Mouse (Mus musculus) left cerebral cortex, adult 2 months (tissue): ENCODE data around the gene Cavin2. TPM values are rescaled to one million over a fixed set of nuclear protein-coding genes. Genes with fewer than 3 reads are reported as not detected.
A peak's percentile ranks its signal among the peaks of the same experiment; 100 is the strongest.

Source experiments
- DNase-seq, 2 experiments: peaks; one replicate each; pipeline ENCODE4 v3.0.0; 2021 to 2022; ENCODE audit warnings: low spot score in 2 of 2, mixed read lengths in 1 of 2; ENCODE audit errors: extremely low spot score in 1 of 2
- H3K27ac ChIP-seq: fragments of 200-600 bp; 2 replicates; pipeline ENCODE4 v1.8.1; 2022
- H3K4me3 ChIP-seq: fragments of 200-600 bp; 2 replicates; pipeline ENCODE4 v1.8.1; 2022
- CTCF ChIP-seq: fragments of 200-600 bp; IDR thresholded peaks from 2 replicates; pipeline ENCODE4 v1.8.1; 2022; ENCODE audit warnings: antibody characterized with exemption, mild to moderate bottlenecking, moderate library complexity
- intact Hi-C: fragments of 180-260 bp; cut with DNase I; formaldehyde crosslinking; loops from one replicate; pipeline ENCODE4 v1.15.1; 2025
- long read RNA-seq, 2 experiments: library from polyadenylated mRNA; stranded (forward); transcript quantifications; one replicate each; pipeline ENCODE4 v2.0.0; 2021; ENCODE audit warnings: borderline mapping rate in 2 of 2
- total RNA-seq, 2 experiments: library from RNA; stranded (reverse); gene quantifications; 2 replicates each; pipeline ENCODE4 v1.2.3; 2021

Cavin2 gene
- 10 to 100 TPM in 1 of 2 experiments, 1 to 10 TPM in 1; 8.7 to 10.7 TPM for total RNA-seq
- long read RNA-seq, experiment 1, transcript Cavin2-201 (2 exons, 3,055 nt), result major isoform, 16 of 21 reads
- long read RNA-seq, experiment 1, partial matches to known transcripts, result 0 of 21 reads
- long read RNA-seq, experiment 1, other reads (novel, unspliced or antisense), result 5 of 21 reads
- long read RNA-seq, experiment 2, transcript Cavin2-201 (2 exons, 3,055 nt), result major isoform, 30 of 34 reads
- long read RNA-seq, experiment 2, partial matches to known transcripts, result 0 of 34 reads
- long read RNA-seq, experiment 2, other reads (novel, unspliced or antisense), result 4 of 34 reads

DNA sequence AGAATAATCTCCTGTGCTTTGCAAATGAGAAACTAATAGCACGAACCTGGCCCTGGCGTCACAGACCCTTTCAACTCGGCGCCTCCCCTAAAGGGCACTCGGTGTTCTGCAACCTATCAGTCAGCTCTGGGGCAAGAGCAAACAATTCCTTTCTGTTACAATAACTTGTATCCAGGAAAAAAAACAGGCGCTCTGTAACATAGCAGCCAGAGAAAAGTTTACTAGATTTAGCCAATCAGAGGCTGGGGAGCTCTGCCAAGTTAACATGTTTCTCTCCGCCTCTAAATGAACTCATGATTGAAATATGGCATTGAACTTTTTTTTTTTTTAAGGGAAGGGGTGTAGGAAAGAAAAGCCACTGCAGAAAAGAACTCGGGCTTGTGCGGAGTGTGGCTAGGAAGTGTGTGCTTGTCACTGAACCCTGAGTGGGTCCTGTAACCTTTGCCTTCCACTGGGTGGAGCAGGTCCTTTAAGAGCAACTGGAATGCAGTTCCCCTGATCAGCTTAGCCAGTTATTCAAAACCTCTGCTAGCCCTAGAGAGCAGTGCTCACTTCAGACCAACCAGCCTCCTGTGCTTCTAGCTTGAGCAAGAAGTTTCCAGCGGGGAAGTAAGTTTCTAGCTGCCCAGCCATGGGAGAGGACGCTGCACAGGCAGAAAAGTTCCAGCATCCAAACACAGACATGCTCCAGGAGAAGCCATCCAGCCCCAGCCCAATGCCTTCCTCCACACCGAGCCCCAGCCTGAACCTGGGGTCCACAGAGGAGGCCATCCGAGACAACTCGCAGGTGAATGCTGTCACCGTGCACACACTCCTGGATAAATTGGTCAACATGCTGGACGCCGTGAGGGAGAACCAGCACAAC, at the start of gene Cavin2:
Gene Cavin2, plus strand, starts transcription at position 372 of the 865 bp plus-strand sequence.
- peak within 1 kb of the TSS; percentile 27 for H3K4me3 ChIP-seq
- TF ChIP-seq CTCF, result no peak; the same call in none of the 2 replicates
- intact Hi-C loops, result no loop called here
- DNase-seq, result no peak
- peak within 1 kb of the TSS; percentile 56 for H3K27ac ChIP-seq

DNA sequence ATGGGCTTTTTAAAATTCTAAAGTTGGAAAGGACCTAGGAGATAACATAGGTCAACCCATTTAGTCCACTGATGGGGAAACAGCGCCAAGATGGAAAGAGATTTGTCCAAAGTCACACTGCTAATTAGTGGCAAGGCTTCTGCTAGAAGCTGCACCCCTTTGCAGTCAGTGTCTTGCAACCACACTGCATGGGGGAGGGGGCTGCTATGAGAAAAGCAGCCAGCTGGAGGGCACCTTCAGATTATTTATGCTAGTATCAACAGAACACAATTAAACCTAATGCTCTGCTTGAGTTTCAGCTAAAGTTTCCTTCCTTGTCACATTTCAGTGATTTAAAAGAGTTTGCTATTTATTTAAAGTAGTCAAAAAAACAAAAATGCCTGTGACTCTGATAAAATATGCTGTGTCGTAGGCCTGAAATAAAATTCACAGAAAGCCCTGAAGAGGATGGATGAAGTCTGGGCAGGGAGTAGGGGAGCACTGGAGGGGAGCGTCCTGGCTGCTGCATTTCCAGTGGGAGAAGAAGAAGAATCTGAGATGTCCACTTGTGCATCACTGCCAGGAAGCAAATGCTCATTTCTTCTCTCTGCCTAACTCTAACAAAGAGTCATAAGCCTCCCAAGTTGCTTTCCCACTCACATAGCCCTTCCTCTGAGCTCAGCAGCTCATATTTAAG, 47.5 kb upstream of the Cavin2 start:
- Histone ChIP-seq H3K27ac (no peak overlapping the region), H3K4me3 (no peak overlapping the region)
- DNase-seq, result no peak
- intact Hi-C loops, result loop anchor here (5.0 kb wide), 1 partner anchor 259 kb away; no protein-coding TSS in a partner anchor
- no peak for TF ChIP-seq CTCF

DNA sequence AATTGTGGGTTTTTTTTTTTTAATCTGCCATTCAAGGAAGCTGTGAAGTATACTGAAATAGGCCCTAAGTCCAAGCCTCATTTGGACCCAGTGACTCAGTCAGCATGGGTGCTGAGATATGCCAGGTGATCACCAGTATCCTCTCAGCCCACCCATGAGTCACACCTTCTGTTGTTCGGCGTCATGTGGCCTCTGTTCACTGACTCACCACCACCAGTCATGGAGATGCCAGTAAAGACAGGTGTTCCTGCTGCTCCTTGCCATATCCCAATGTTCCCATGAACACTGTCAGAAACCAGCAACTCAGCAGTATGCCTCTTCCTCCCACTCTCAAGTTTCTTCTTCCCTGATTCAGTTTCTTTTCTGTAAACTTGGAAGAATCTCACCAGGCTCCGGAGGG, 45.6 kb upstream of the Cavin2 start:
- no peak for TF ChIP-seq CTCF

DNA sequence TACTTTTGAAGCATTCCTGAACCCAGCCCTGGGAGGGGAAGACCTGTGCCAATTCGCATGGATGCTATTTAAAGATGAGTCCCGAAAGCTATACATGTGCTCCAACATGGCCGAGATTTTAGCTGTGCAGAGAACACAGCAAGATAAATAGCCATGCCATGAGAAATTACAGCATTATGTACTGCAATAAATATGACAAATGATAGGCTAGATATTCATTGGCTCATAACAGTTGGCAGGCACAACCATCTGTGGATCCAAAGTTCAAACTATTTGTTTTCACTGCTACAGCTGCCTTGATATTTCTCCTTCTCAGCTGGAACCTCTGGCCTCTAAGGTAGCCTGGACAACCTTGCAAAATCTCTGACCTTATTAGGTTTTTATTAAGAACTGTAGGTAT, 45.1 kb upstream of the Cavin2 start:
- H3K4me3 ChIP-seq, result no peak overlapping the region
- TF ChIP-seq CTCF, result no peak

More for the DNA sequence above, 45.6 kb upstream of the Cavin2 start:
- H3K4me3 ChIP-seq, result no peak overlapping the region
- intact Hi-C loops, result loop anchor here (1.0 to 5.0 kb wide), 3 partner anchors 24 to 261 kb away; no protein-coding TSS in a partner anchor
- DNase-seq, result peak; percentile 42 to 81
- H3K27ac ChIP-seq, result no peak overlapping the region

DNA sequence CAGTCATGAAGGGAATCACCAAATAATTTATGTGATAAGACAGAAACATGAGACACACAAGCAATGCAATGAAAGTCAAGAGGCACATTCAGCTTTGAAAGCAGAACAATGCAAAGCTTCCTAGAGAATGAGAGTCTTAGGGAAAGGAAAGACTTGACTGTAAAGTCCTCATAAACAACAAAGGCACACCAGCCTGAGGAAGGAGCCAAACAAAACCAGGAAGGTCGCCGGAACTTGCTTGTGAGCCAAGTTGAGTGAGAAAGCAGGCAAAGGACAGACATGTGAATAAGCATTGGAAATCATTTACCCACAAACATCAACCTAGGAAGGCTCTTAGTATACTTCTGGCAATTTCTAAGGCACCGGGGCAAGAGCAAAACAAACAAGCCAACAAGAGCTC, 43.5 kb upstream of the Cavin2 start:
- Histone ChIP-seq H3K4me3 (no peak overlapping the region), H3K27ac (no peak overlapping the region)
- intact Hi-C loops, result loop anchor here (5.0 kb wide), 1 partner anchor 82 kb away; no protein-coding TSS in a partner anchor
- no peak for TF ChIP-seq CTCF
- no peak for DNase-seq

More for the DNA sequence above, 45.1 kb upstream of the Cavin2 start:
- no peak overlapping the region for H3K27ac ChIP-seq
- no peak for DNase-seq
- intact Hi-C loops, result loop anchor here (1.0 to 5.0 kb wide), 3 partner anchors 23 to 262 kb away; no protein-coding TSS in a partner anchor

DNA sequence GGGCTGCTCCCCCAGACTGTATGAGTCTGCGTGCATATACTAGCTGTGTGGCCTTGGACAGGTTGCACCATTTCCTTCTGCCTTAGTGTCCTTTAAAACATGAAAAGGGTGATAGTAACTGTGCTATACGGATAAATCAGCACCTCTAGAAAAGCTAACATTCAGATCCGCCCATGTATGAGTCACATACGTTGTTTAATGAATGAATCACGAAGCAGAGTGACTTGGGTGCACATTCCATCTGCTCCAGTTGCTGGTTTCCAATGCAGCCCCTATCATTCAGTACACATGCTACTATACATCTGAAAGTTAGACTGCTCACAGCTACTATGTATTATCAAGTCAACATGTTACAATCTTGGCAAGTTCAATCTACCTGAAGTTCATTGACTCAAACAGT, 38.6 kb upstream of the Cavin2 start:
- intact Hi-C loops, result no loop called here
- no peak for DNase-seq
- Histone ChIP-seq H3K4me3 (no peak overlapping the region), H3K27ac (no peak overlapping the region)
- no peak for TF ChIP-seq CTCF

DNA sequence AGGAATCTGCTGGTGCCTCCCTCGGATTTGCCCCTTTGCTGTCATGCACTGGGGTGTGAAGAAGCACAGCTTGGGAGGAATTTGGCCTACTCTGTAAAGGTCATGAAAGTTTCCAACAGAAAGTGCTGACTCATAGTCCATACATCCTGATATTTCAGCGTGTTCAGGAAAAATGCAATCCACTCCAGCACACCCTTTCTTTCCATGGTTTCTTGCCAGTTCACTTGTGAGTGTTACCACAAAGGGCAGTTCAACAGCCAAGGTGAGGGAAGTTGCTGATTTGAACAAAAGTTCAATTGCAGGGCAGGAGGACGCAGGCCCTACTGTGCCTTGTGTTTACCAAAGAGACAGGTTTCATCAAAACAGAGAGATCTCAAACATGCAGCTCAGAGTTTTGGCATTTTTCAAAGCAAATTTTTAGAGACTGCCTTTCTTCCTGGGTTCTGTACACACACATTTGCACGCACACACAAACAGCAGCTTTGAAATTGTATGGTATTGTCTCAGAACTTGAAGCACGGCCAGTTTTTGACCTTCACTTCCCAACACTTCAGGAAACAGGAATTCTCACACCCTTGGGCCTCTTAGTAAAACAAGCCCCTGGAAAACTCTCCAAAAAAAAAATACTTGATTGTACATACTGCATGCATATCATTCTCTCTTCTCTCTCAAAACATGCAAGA, 23.7 kb upstream of the Cavin2 start:
- H3K4me3 ChIP-seq, result no peak overlapping the region
- intact Hi-C loops, result loop anchor here (5.0 kb wide), 3 partner anchors 283 to 338 kb away; no protein-coding TSS in a partner anchor
- H3K27ac ChIP-seq, result peak overlapping the region; percentile 42; the same call in 1 of the 2 replicates
- TF ChIP-seq CTCF, result no peak
- no peak for DNase-seq

DNA sequence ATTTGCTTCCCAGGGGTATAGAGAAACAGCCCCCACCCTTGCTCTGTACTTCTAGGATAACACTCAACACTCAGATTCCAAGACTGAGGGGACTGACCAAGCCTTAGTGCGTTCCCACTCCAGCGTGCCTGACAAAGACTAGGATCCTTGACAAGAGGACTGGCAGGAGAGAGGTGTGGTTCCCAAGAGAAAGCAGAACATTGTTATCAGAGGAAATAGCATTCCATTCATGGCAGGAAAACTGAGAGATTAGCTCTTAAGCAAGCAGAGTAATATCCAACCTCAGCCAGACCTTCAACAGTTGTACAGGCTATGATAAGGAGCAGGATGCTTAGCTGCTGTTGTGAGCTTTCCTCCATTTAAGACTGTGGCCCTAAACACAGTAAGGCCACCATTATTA, 23.0 kb upstream of the Cavin2 start:
- TF ChIP-seq CTCF, result no peak
- intact Hi-C loops, result loop anchor here (2.0 to 5.0 kb wide), 4 partner anchors 61 to 339 kb away; no protein-coding TSS in a partner anchor
- H3K27ac ChIP-seq, result no peak overlapping the region; the same call in 1 of the 2 replicates
- no peak for DNase-seq
- H3K4me3 ChIP-seq, result no peak overlapping the region

DNA sequence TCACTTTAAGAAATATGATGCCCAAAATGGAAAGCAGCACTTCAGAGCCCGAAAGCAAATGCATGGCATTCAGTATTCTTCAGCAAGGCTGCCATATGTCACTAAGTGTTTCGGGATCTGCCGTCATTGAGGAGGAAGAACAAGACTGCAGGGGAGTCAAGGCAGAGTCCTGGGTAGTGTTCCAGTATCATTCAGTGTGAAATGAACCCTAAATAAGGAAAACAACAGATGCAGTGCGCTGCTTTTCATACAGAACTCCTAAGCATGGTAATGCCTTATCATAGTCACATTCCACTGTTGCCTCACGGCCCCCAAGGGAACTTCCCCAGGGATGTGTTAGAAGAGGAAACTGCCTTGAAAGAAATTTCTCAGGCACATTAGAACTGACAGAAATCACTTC, 21.8 kb upstream of the Cavin2 start:
- peak; percentile 14 to 37 for DNase-seq
- H3K27ac ChIP-seq, result peak overlapping the region; percentile 38
- no peak for TF ChIP-seq CTCF
- H3K4me3 ChIP-seq, result no peak overlapping the region
- intact Hi-C loops, result loop anchor here (1.0 to 5.0 kb wide), 6 partner anchors 24 to 340 kb away; no protein-coding TSS in a partner anchor

DNA sequence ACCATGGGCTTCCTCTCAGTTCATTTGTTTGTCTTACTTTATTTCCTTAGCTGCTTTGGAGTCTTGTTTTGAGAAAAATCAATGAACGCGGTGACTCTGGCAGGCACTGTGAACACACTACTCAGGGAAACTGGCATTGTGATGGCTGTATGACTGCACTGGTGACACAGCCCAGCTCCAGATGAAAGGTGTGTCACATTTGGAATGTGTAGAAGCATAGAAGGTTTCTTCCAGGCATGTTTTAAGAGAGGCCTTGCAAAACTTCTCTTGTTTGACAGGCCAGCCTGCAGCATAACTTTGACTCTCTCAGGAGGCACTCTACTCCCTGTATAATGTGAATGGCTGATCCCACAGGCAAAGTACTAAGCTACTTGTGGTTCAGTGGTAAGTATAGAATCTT, 20.7 kb upstream of the Cavin2 start:
- intact Hi-C loops, result loop anchor here (5.0 kb wide), 3 partner anchors 286 to 341 kb away; no protein-coding TSS in a partner anchor

More for the DNA sequence above, 20.7 kb upstream of the Cavin2 start:
- DNase-seq, result no peak
- H3K27ac ChIP-seq, result no peak overlapping the region
- no peak for TF ChIP-seq CTCF
- no peak overlapping the region for H3K4me3 ChIP-seq
